Mouse (Mus musculus) forebrain, embryonic 14.5 days (tissue): ENCODE data around the gene Ttc12. TPM values are rescaled to one million over a fixed set of nuclear protein-coding genes. Genes with fewer than 3 reads are reported as not detected.

Experiments used
- ATAC-seq: fragments of 200-750 bp; cut with Nextera tagmentation; 2 replicates; pipeline ENCODE4 v1.8.0; 2017; ENCODE audit warnings: mild to moderate bottlenecking, moderate library complexity
- DNase-seq: peaks from one replicate; pipeline ENCODE4 v3.0.0-alpha.2; 2015; ENCODE audit warnings: low spot score
- H3K27ac ChIP-seq: fragments of 300-500 bp; sonication (generic); 2 replicates; pipeline ENCODE4 v1.5.1; 2014; ENCODE audit warnings: low read depth, mild to moderate bottlenecking, control low read depth, low read length, moderate library complexity
- H3K27me3 ChIP-seq: fragments of 300-500 bp; sonication (generic); replicated peaks from 2 replicates; pipeline ENCODE4 v1.6.1; 2014; ENCODE audit warnings: low read length, control low read depth, mixed read lengths; ENCODE audit not compliant: control insufficient read depth, insufficient read depth
- H3K36me3 ChIP-seq: fragments of 300-500 bp; sonication (generic); 2 replicates; pipeline ENCODE4 v1.6.1; 2014; ENCODE audit warnings: low read length, control low read depth; ENCODE audit not compliant: control insufficient read depth, insufficient read depth
- H3K4me1 ChIP-seq: fragments of 300-500 bp; sonication (generic); 2 replicates; pipeline ENCODE4 v1.6.1; 2014; ENCODE audit warnings: antibody characterized with exemption, low read length, control low read depth; ENCODE audit not compliant: control insufficient read depth, insufficient read depth
- H3K4me2 ChIP-seq: fragments of 300-500 bp; sonication (generic); 2 replicates; pipeline ENCODE4 v1.6.1; 2014; ENCODE audit warnings: mild to moderate bottlenecking, control low read depth, low read length
- H3K4me3 ChIP-seq: fragments of 300-500 bp; sonication (generic); 2 replicates; pipeline ENCODE4 v1.5.1; 2014; ENCODE audit warnings: low read depth, low read length, control low read depth
- H3K9ac ChIP-seq: fragments of 300-500 bp; sonication (generic); 2 replicates; pipeline ENCODE4 v1.6.1; 2014; ENCODE audit warnings: mild to moderate bottlenecking, low read length, control low read depth, moderate library complexity
- H3K9me3 ChIP-seq: fragments of 300-500 bp; sonication (generic); replicated peaks from 2 replicates; pipeline ENCODE4 v1.6.1; 2016; ENCODE audit warnings: low read length, control low read depth, mixed read lengths; ENCODE audit not compliant: control insufficient read depth
- WGBS: fragments of 180-500 bp; shearing (Covaris S2); extraction: QIAGEN DNeasy Blood & Tissue Kit; methylation state at CpG from one replicate; pipeline ENCODE4 v1.1.7; 2014; 5-methylcytosine and 5-hydroxymethylcytosine counted together
- polyA plus RNA-seq: library from polyadenylated mRNA; unstranded; fragments of >200 nt; fragmentation: Nextera tagmentation; extraction: Ambion mirVana; gene quantifications from 2 replicates; pipeline ENCODE4 v1.2.1, GENCODE M21; 2014

Gene Ttc12
- polyA plus RNA-seq, 1 experiment from 2014 or later, result 1.0 TPM

DNA sequence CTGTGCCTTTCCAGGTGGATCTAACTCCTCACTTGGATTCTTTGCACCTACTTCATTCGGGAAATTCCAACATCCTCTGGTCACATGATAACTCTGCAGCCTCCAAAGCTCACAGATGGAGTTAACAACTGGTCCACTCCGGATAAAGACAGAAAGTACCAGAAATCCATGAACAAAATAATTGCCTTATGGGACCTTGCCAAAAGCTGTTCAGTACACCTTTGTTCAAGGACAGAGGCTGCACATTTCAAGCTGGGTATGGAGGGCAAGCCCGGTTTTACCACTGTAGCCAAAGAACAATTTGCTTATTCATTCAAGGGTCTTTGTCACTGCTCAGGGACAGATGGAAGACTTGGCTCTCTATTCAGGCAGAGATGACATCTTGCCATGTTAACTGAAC lies 43.4 kb downstream of the Ttc12 start:
- Histone ChIP-seq H3K27ac (no peak overlapping the region), H3K4me3 (no peak overlapping the region), H3K9ac (no peak overlapping the region), H3K9me3 (no peaks in the 10 kb centered on the region), H3K36me3 (no peaks in the 10 kb centered on the region), H3K4me2 (no peak overlapping the region), H3K27me3 (no peaks in the 10 kb centered on the region), H3K4me1 (peaks cover 6% of the 10 kb centered on the region)
- WGBS, result 36% methylated on average over 3 of the region's 3 CpGs
- ATAC-seq (no peak), DNase-seq (peak; percentile 71)

DNA sequence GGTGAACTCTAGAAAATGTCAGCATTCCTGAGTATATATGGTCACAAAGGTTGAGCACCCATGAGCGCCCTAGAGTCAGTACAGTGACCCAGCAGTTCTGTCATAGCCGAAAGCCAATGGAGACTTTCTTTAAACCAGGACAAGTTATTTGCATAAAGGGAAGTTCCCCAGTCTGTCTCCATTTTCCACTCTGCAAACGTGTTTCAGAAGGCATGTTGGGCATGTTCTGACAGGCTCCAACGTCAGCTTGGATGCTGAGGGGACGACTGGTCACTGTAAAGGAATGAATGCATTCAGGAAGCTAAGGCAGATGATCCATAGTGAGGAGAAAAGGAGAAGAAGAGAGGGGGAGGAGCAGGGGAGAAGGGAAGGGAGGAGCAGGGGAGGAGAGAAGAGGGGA lies 58.5 kb downstream of the Ttc12 start:
- H3K27me3 ChIP-seq, result no peaks in the 10 kb centered on the region
- no peak for DNase-seq
- H3K4me3 ChIP-seq, result no peak overlapping the region
- H3K4me2 ChIP-seq, result no peak overlapping the region
- ATAC-seq, result no peak
- no peak overlapping the region for H3K27ac ChIP-seq
- WGBS, result 81% methylated on average over 5 of the region's 5 CpGs
- H3K36me3 ChIP-seq, result no peaks in the 10 kb centered on the region
- H3K9ac ChIP-seq, result no peak overlapping the region
- H3K9me3 ChIP-seq, result no peaks in the 10 kb centered on the region
- no peaks in the 10 kb centered on the region for H3K4me1 ChIP-seq

DNA sequence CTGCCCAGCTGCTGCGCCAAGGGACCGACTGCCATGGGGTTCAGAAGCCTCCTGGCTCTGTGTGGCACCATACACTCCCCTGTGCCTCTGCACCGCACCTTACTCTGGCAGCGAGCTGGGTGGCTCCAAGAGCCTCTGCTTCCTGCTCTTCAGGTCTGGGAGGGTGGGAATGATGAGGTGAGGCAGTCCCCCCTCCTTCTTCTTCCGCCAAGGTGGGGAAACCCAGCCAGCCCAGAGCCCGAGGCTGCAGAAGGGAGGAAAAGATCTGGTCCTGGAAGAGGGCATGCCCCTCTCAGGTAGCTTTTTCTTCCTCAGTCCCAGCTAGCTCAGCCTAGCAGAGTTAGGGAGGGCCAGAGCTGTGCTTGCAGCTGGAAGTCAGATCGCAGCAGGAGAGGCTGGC lies 59.1 kb downstream of the Ttc12 start, which contains the start of gene Ankk1:
TSS of gene Ankk1 (minus strand) at position 101 of the 400 bp plus-strand sequence.
- no peak within 1 kb of the TSS for H3K4me2 ChIP-seq
- 88% methylated on average over 7 of the region's 7 CpGs for WGBS
- H3K36me3 ChIP-seq, result no peaks in the 10 kb centered on the region
- H3K4me3 ChIP-seq, result no peak within 1 kb of the TSS
- DNase-seq (no peak), ATAC-seq (no peak)
- H3K4me1 ChIP-seq, result no peaks in the 10 kb centered on the region
- no peak within 1 kb of the TSS for H3K27ac ChIP-seq
- no peaks in the 10 kb centered on the region for H3K9me3 ChIP-seq
- no peaks in the 10 kb centered on the region for H3K27me3 ChIP-seq
- no peak within 1 kb of the TSS for H3K9ac ChIP-seq

DNA sequence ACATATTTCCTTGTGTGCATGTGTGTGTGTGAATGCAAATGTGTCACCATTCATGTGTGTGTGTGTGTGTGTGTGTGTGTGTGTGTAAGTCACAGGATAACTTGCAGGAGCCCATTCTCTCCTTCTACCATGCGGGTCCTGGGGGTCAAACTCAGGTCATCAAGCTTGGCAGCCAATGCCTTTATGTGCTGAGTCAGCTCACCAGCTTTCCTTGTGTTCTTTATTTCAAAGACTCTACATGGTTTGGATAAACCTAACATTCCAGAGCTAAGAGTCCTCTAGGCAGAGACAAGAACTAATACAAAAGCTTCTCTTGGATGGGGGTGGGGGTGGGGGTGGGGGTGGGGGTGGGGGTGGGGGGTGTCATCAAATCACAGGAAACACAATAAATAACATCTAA lies 60.4 kb downstream of the Ttc12 start:
- H3K36me3 ChIP-seq, result no peaks in the 10 kb centered on the region
- no peak overlapping the region for H3K4me3 ChIP-seq
- no peaks in the 10 kb centered on the region for H3K27me3 ChIP-seq
- no peaks in the 10 kb centered on the region for H3K9me3 ChIP-seq
- H3K27ac ChIP-seq, result no peak overlapping the region
- DNase-seq (no peak), ATAC-seq (no peak)
- H3K4me1 ChIP-seq, result no peaks in the 10 kb centered on the region
- no peak overlapping the region for H3K4me2 ChIP-seq
- no peak overlapping the region for H3K9ac ChIP-seq
- WGBS, result 64% methylated on average over 1 of the region's 1 CpGs

DNA sequence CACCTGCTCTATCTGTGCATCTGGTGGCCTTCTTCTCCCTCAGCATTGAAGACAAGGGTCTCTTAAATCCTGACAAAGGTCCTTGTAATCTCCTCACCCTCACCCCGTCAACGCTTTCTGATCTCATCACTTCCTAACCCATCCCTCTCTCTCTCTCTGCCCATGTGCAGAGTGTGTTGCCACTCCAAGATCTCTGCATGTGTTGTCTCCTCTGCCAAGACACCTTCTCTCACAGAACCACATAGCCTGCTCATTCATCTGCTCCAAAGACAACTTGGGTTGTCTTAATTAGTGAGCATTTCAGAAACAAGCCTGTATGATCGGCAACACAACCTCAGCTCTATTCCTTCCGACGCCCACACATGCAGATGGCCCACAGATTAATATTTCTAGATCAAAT lies 62.2 kb downstream of the Ttc12 start:
- no peak for DNase-seq
- H3K27me3 ChIP-seq, result no peaks in the 10 kb centered on the region
- no peaks in the 10 kb centered on the region for H3K36me3 ChIP-seq
- 90% methylated on average over 5 of the region's 5 CpGs for WGBS
- no peak overlapping the region for H3K27ac ChIP-seq
- no peak overlapping the region for H3K4me3 ChIP-seq
- H3K9ac ChIP-seq, result no peak overlapping the region
- no peaks in the 10 kb centered on the region for H3K9me3 ChIP-seq
- no peaks in the 10 kb centered on the region for H3K4me1 ChIP-seq
- H3K4me2 ChIP-seq, result no peak overlapping the region
- ATAC-seq, result no peak

DNA sequence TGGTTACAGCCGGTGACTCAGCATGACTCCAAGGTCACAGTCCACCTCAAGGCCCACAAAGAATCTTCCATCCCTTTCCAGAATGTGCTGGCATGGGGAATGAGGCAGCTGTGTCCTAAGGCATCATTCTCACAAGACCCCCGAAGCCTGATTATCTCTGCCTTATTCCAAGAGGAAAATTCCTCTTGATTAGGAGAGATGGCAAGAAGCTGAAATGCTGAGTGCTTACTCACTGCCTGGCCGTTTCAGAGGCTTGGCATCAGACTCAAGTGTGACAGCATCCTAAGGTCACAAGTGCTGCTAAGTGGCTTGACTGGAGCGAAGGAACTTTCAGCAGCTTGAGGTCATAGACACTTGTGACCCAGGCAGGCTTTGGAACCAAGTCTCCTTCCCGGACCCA lies 75.4 kb downstream of the Ttc12 start:
- no peaks in the 10 kb centered on the region for H3K36me3 ChIP-seq
- no peak overlapping the region for H3K4me2 ChIP-seq
- no peaks in the 10 kb centered on the region for H3K9me3 ChIP-seq
- DNase-seq (no peak), ATAC-seq (no peak)
- H3K4me1 ChIP-seq, result no peaks in the 10 kb centered on the region
- no peaks in the 10 kb centered on the region for H3K27me3 ChIP-seq
- no peak overlapping the region for H3K4me3 ChIP-seq
- no peak overlapping the region for H3K27ac ChIP-seq
- no peak overlapping the region for H3K9ac ChIP-seq
- 86% methylated on average over 5 of the region's 5 CpGs for WGBS

DNA sequence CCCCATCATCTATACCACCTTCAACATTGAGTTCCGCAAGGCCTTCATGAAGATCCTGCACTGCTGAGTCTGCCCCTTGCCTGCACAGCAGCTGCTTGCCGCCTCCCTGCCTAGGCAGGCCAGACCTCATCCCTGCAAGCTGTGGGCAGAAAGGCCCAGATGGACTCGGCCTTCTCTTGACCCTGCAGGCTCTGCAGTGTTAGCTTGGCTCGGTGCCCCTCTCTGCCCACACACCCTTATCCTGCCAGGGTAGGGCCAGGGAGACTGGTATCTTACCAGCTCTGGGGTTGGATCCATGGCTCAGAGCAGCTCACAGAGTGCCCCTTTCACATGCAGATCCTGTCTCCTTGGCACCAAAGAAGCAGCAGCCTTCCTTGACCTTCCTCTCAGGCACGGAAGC lies 79.0 kb downstream of the Ttc12 start:
- H3K36me3 ChIP-seq, result no peaks in the 10 kb centered on the region
- H3K4me3 ChIP-seq, result no peak overlapping the region
- no peak overlapping the region for H3K9ac ChIP-seq
- H3K4me2 ChIP-seq, result no peak overlapping the region
- H3K27ac ChIP-seq, result no peak overlapping the region
- WGBS, result 88% methylated on average over 5 of the region's 5 CpGs
- ATAC-seq (no peak), DNase-seq (no peak)
- no peaks in the 10 kb centered on the region for H3K27me3 ChIP-seq
- no peaks in the 10 kb centered on the region for H3K9me3 ChIP-seq
- no peaks in the 10 kb centered on the region for H3K4me1 ChIP-seq

DNA sequence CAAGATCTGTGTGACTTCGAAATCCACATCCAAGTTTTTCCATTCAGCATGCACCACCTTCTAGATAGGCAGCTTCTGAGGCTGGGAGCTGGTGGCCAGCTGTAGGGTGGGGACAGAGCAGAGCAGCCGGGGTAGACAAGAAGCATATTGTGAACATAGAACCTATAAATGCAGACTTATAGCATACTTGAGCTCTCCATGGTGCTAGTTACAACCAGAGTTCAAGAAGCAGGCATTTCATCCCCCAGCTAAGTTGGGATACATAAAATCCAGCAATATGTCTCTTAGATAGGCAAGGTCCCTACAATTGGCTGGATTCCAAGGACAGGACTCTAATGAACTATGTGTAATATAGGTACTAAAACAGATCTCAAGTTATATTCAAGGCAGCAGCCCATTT lies 82.3 kb downstream of the Ttc12 start:
- DNase-seq (no peak), ATAC-seq (no peak)
- H3K27ac ChIP-seq, result no peak overlapping the region
- no peaks in the 10 kb centered on the region for H3K36me3 ChIP-seq
- 72% methylated on average over 2 of the region's 2 CpGs for WGBS
- no peaks in the 10 kb centered on the region for H3K9me3 ChIP-seq
- no peak overlapping the region for H3K4me2 ChIP-seq
- H3K4me1 ChIP-seq, result no peaks in the 10 kb centered on the region
- H3K9ac ChIP-seq, result no peak overlapping the region
- H3K4me3 ChIP-seq, result no peak overlapping the region
- no peaks in the 10 kb centered on the region for H3K27me3 ChIP-seq

DNA sequence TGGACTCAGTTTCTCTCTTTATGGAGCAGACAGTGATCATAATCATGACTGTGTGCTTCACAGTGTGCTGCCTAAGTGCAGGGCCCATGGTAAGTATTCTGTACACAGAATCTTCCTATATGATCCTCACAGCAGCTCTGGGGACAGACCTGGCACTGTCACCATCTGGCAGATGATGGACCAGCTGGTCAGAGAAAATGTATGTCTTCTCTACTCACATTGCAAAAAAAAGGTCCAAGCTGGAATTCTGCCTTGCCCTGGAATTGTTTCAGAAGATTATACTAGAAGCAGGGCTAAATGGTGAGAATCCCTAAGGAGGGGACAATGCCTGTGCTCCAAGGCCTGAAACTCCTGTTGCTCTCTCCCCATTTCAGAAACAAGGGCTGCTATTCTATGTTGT lies 90.0 kb downstream of the Ttc12 start:
- H3K4me3 ChIP-seq, result no peak overlapping the region
- H3K4me1 ChIP-seq, result no peaks in the 10 kb centered on the region
- ATAC-seq, result no peak
- no peak overlapping the region for H3K4me2 ChIP-seq
- no peaks in the 10 kb centered on the region for H3K27me3 ChIP-seq
- DNase-seq, result no peak
- H3K36me3 ChIP-seq, result no peaks in the 10 kb centered on the region
- H3K27ac ChIP-seq, result no peak overlapping the region
- H3K9ac ChIP-seq, result no peak overlapping the region
- H3K9me3 ChIP-seq, result no peaks in the 10 kb centered on the region

DNA sequence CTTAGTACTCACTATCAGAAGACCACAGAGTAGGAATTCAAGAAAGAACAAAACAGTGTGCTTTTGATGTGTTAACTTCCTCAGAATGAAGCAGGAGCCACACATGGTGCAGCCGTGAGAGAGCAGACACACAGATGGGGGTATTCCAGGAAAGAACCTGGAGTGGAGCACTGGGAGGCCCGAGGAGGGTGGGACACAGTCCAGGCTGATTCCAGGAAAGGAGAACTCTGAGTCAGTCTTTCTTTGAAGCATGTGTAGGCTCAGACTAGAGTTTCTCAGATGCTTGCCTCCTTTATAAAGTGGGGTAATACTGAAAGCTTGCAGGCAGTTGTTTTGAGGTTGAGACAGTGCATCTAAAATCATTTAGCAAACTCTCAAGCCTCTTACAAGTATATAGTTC lies 93.8 kb downstream of the Ttc12 start:
- H3K9me3 ChIP-seq, result no peaks in the 10 kb centered on the region
- WGBS, result 57% methylated on average over 2 of the region's 2 CpGs
- ATAC-seq (no peak), DNase-seq (no peak)
- no peaks in the 10 kb centered on the region for H3K27me3 ChIP-seq
- no peaks in the 10 kb centered on the region for H3K4me1 ChIP-seq
- no peak overlapping the region for H3K4me3 ChIP-seq
- no peak overlapping the region for H3K27ac ChIP-seq
- H3K4me2 ChIP-seq, result no peak overlapping the region
- no peaks in the 10 kb centered on the region for H3K36me3 ChIP-seq
- H3K9ac ChIP-seq, result no peak overlapping the region
